Mouse (Mus musculus) heart, adult 2 months (tissue): Measurements from ENCODE around the gene Aprt.

Experiments used
- CTCF ChIP-seq: fragments of 200-600 bp; IDR thresholded peaks from 2 replicates; pipeline ENCODE4 v1.8.1; 2022; ENCODE audit warnings: antibody characterized with exemption, mild to moderate bottlenecking, moderate library complexity
- POLR2A ChIP-seq: fragments of 200-500 bp; IDR thresholded peaks from 2 replicates; pipeline ENCODE4 v1.6.1; 2011; ENCODE audit warnings: mild to moderate bottlenecking, low read depth, low read length, control low read depth; ENCODE audit not compliant: insufficient read depth

GRCm38 (mm10) chr8:122566766-122567165, 9.9 kb downstream of the Aprt start:
- TF ChIP-seq POLR2A = no peak
- TF ChIP-seq CTCF = no peak
